Mouse (Mus musculus): ENCODE measurements around the gene Dcbld2.

Dcbld2 gene

GRCm38 (mm10) chr16:58451647-58452046, 43.4 kb downstream of the Dcbld2 start:
- no peak for DNase-seq

GRCm38 (mm10) chr16:58453138-58453537, 44.9 kb downstream of the Dcbld2 start:
- peak; percentile 97 for DNase-seq

DNA sequence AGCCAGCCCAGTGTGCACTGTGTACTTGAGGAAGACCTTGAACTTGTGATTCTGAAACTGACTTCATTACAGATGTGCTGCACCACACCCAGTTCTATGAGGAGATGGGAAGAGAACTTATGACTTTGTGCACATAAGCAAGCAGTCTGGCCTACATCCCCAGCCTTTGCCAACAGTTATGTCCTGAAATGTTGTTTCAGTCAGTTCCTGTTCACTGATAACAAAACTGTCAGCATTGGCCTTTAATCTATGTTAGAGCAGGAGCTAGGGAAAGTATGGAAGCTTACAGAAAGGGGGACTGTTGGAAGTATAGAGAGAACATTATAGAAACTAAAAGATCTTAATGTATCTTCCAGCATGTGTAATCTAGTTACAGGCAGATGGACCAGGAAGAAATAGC, 45.6 kb downstream of the Dcbld2 start:
- no peak for DNase-seq

DNA sequence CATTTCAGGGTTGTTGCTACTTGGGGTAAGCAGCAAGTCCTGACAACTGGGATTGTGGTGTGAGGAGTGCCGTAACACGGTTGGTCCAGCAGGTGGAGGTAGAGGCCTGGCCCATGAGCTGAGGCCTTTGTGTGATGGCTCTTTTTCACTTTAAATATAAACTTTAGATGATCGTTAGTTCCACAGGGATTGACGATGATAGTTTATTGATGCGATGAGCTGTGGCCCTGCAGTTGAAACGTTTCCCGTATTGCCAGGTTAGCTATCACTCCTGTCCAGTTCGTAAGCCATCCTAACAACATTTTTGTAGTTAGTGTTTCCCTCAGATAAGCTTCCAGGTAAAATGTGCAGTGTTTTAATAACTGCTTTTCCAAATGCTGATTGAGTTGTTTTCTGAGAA, 46.4 kb downstream of the Dcbld2 start:
- DNase-seq = peak; percentile 93

- no peak for DNase-seq
Measured at GRCm38 (mm10) chr16:58455118-58455517, 46.9 kb downstream of the Dcbld2 start.

GRCm38 (mm10) chr16:58456445-58456844, 48.2 kb downstream of the Dcbld2 start:
- DNase-seq = peak; percentile 37

GRCm38 (mm10) chr16:58456991-58457390, 48.7 kb downstream of the Dcbld2 start:
- no peak for DNase-seq

GRCm38 (mm10) chr16:58459966-58460365, 51.7 kb downstream of the Dcbld2 start:
- DNase-seq = peak; percentile 93

DNA sequence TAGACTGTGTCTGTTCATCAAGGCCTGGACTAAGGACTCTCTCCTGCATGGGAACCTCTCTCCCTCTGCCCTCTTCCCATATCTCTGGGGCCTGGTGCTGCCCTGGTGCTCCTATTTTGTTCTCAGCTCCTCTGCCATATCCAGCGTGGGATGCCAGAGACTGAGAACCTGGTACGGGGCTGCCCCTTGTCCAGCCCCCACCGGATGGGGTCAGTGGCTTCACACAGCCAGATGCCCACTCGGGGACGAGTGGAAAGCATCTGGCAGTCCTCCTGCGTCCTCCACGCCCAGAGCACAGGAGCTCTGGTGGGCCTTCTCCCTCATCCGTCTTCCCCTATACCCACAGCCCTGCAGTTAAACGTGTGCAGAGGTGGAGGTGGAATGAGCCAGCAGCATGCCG, 52.1 kb downstream of the Dcbld2 start:
- peak; percentile 91 for DNase-seq

DNA sequence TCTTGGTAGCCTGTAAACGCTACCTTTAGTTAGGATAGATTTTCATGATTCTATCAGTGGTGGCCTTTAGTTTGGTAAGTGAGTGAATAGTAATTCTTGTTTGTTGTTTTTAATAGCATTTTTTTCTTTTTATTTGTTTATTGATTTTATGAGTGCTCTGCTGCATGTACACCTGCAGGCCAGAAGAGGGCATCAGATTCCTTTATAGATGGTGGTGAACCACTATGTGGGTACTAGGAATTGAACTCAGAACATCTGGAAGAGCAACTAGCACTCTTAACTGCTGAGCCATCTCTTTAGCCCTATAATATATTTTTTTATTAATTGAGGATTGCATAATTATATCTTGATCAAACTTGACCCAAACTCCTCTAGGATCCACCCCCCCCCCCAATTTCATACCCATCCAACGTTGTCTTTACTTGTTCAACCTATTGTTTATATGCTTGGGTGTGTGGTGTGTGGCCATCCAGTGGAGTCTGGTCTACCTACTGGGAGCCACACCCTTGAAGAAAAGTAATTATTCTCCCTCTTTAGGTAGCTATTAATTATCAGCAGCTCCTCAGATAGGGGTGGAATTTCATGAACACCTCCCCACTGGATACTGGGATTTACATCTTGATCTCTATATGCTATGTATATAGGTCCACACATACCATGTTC, 53.7 kb downstream of the Dcbld2 start:
- peak; percentile 78 for DNase-seq

GRCm38 (mm10) chr16:58462519-58462918, 54.3 kb downstream of the Dcbld2 start:
- DNase-seq = peak; percentile 78

GRCm38 (mm10) chr16:58464051-58464450, 55.8 kb downstream of the Dcbld2 start:
- DNase-seq = peak; percentile 85

DNA sequence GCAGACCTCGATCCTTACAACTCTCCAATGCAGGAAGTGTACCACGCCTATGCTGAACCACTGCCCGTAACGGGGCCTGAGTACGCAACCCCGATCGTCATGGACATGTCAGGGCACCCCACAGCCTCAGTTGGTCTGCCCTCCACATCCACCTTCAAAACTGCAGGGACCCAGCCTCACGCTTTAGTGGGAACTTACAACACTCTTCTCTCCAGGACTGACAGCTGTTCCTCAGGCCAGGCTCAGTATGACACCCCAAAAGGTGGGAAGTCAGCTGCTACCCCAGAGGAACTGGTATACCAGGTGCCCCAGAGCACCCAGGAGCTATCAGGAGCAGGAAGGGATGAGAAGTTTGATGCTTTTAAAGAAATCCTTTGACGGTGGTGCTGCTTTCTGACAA, 57.2 kb downstream of the Dcbld2 start:
- DNase-seq = peak; percentile 91

DNA sequence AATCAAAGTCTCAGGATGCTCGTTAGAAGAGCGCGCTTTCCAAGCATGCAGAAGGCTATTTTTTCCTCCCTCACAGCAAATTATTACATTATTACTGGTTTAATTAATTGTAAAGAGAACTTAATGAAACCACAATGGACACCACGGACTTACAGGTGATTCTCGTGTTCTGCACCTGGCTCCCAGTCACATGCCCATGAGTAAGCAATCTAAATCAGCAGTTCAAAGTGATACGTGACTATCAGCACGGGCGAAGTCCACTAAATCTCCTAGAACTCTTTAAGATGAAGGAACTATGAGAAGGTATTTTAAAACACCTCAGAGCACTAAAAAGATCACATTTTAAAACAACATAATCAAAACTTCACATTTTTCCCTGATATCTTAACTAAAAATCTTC, 61.8 kb downstream of the Dcbld2 start:
- no peak for DNase-seq

GRCm38 (mm10) chr16:58470841-58471240, 62.6 kb downstream of the Dcbld2 start:
- no peak for DNase-seq

DNA sequence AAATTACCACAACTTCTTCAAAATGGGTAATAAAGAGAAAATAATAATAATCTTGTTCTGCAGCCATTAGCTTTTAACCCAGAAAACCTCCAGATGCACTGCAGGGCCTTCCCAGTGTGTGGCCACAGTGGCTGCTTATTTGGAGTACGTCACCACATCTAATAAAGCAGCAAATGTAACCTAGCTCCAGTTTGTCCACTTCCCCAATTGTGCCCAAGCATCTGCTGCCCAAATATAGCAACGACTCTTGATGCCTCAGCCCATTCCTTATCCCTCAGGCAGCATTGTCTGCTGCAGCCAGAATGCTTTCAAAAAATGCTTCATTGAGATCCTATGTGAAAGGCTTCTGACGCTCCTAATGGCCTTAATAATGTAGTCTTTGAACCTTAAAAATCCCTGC, 66.6 kb downstream of the Dcbld2 start:
- peak; percentile 95 for DNase-seq

- DNase-seq = no peak
Measured at GRCm38 (mm10) chr16:58475544-58476154, 67.4 kb downstream of the Dcbld2 start.

- peak; percentile 98 for DNase-seq
Measured at GRCm38 (mm10) chr16:58476363-58476762, 68.1 kb downstream of the Dcbld2 start.

- peak; percentile 71 for DNase-seq
Measured at GRCm38 (mm10) chr16:58479898-58480448, 71.7 kb downstream of the Dcbld2 start.

DNA sequence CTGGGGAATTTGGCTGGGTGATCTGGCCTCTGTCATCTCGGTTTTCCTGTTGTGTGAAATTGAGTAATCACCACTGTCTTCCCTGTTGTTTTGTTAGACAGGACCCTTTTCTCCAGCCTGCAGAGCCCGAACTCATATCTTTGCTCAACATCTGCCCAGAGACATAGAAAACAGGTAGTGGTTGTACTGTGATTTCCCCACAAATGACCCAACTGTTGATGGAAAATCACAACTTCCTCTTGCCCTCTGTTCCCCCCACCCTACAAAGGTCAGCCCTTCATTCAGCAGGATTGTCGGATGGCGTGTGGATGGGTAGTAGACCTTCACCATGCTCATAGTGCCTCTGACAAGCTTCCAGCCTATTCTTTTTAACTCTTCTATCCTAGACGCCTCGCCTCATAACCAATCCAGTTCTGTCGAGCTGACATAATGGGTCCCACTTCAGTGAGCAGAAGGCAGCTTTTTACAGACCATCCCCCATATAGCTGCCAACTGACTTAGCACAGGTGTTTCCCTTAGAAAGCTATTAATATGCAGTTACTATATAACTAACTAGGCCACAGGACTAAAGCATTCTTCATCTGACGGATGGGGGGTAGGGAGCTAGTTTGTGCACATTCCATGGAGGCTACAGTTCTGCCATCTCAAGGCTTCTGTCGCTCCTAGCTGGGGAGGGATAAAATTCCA, 73.1 kb downstream of the Dcbld2 start:
- peak; percentile 95 for DNase-seq

DNA sequence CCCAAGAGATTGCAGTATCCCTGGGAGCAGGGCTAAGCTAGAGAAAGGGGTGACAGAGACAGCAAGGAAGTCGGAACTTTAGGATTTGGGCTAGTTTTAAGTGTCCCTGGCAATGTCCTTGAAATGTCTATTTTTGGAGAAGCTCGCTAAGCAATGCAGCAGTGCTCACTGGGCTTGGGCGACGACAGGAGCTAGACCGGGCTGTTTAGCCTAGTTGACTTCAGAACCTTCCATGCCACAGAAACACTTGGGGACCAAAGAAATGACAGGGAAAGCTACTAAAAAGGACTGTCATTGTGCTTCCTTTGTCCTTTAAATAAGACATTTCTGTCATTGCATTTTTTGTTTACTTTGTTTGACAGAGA, 73.6 kb downstream of the Dcbld2 start:
- DNase-seq = peak; percentile 91

DNA sequence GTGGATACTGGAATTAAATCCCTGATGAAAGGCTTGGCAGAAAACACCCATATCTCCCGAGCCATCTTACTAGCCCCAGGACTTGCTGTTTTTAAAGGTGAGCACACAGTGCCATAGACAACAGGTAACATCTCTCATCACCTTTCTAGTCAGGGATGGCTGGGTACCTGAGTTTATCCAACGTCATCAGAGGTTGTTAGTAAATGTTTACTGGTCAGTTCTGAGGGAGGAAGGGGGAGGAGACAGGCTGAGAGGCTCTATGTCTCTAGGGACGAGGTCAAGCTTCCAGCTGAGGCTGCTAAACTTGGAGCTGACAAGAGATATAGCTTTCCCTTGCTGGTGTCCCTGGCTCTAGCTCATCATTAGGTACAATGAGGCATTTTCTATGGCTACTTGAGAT, 74.1 kb downstream of the Dcbld2 start:
- DNase-seq = peak; percentile 94

DNA sequence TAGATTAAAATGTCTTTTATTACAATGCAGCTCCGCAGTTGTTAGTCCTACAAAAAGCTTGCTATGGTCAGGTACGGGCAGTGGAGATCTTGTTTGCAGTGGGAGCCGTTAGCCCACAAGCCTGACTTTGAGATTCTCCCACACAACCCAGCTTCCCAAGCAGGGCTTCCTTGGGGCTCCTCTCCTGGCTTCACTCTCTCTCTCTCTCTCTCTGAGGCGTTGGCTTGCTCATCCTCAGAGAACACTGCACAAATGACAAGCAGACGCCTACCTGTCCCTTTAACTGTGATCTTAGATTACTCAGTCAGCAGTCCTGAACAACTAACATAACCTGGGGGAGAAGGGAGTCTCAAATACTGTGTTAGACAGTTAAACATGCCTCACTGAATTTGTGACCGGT, 79.6 kb downstream of the Dcbld2 start:
- peak; percentile 58 for DNase-seq

DNA sequence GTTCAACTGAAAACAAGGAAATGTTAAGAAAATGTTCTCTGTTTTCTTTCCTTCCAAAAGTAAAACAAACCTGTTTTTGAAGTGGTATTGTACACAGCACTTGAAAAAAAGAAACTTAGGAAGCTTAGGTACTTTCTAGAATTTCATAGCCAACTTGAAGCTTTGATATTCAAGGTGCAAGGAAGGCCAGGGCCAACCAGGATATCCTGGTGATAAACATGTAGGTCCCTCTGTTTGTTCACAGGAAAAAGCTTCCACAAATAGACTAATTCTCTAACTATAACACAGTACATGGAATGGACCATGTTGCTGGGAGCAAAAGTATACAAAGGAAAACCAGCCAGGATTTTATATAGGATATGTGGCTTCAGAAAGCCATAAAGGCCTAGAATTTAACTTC, 88.5 kb downstream of the Dcbld2 start:
- peak; percentile 45 for DNase-seq
